Comparison of ENCODE assay signal across 8 mouse cellular contexts in genomic region chr19:6047154-6047898, GRCm38 (mm10). TPM values are rescaled to one million over a fixed set of nuclear protein-coding genes. Genes with fewer than 3 reads are reported as not detected.
DNase-seq lines count a peak whose midpoint lies in the region; ATAC-seq and TF ChIP-seq lines count a peak whose summit lies in the region.

No protein-coding gene starts in this region.

- H3K9ac ChIP-seq in lung, postnatal 0 days (replicated peaks; ENCODE audit: low read depth): peak overlapping the region; percentile 87
- peak overlapping the region; percentile 85 for H3K9ac ChIP-seq in hindbrain, embryonic 14.5 days
- H3K9ac ChIP-seq in midbrain, embryonic 15.5 days: peak overlapping the region; percentile 79

- WGBS in lung, postnatal 0 days: 1% methylated on average over 38 of the region's 44 CpGs
- WGBS in hindbrain, embryonic 14.5 days: 2% methylated on average over 44 of the region's 44 CpGs
- WGBS in midbrain, embryonic 15.5 days: 2% methylated on average over 37 of the region's 44 CpGs

- DNase-seq in adrenal gland, postnatal 36 days: peak; percentile 14 to 38
- DNase-seq in adrenal gland, adult 8-10 months: no peak
- DNase-seq in lung, postnatal 0 days (ENCODE audit: low spot score): no peak
- DNase-seq in lung, postnatal 10 days: no peak
- no peak for DNase-seq in hindbrain, embryonic 14.5 days (ENCODE audit: low spot score)
- no peak for DNase-seq in Muller cell, postnatal 12 days (ENCODE audit: inconsistent ontology term)

- no peak for TF ChIP-seq EP300 in lung, postnatal 0 days (IDR thresholded peaks at IDR 0.05)

- peaks cover 29% of the 10 kb centered on the region for H3K36me3 ChIP-seq in lung, postnatal 0 days (ENCODE audit: insufficient read depth, low read length)
- peaks cover 45% of the 10 kb centered on the region for H3K36me3 ChIP-seq in hindbrain, embryonic 14.5 days (replicated peaks; ENCODE audit: control insufficient read depth, insufficient read depth)
- H3K36me3 ChIP-seq in midbrain, embryonic 15.5 days (replicated peaks): peaks cover 41% of the 10 kb centered on the region

- ATAC-seq in lung, postnatal 0 days: peak; percentile 15
- ATAC-seq in hindbrain, embryonic 14.5 days (ENCODE audit: low FRiP score): peak; percentile 6
- ATAC-seq in midbrain, embryonic 15.5 days (replicated peaks): peak; percentile 12; the same call in 1 of the 2 replicates
- no peak for ATAC-seq in frontal cortex, adult (ENCODE audit: low TSS enrichment)

- H3K27me3 ChIP-seq in lung, postnatal 0 days (replicated peaks; ENCODE audit: insufficient read depth, low read length): no peaks in the 10 kb centered on the region
- H3K27me3 ChIP-seq in hindbrain, embryonic 14.5 days (ENCODE audit: control insufficient read depth, insufficient read depth, low read length): no peaks in the 10 kb centered on the region
- no peaks in the 10 kb centered on the region for H3K27me3 ChIP-seq in midbrain, embryonic 15.5 days (replicated peaks)

- peak; percentile 34; the same call in 1 of the 2 replicates for TF ChIP-seq CTCF in lung, postnatal 0 days (IDR thresholded peaks at IDR 0.05)

- peak overlapping the region; percentile 98 for H3K27ac ChIP-seq in lung, postnatal 0 days (ENCODE audit: low read length)
- H3K27ac ChIP-seq in hindbrain, embryonic 14.5 days: peak overlapping the region; percentile 99
- peak overlapping the region; percentile 99 for H3K27ac ChIP-seq in midbrain, embryonic 15.5 days

- peak overlapping the region; percentile 92 for H3K4me2 ChIP-seq in lung, postnatal 0 days (replicated peaks; ENCODE audit: low read depth, low read length)
- peak overlapping the region; percentile 98 for H3K4me2 ChIP-seq in hindbrain, embryonic 14.5 days (replicated peaks)
- peak overlapping the region; percentile 84 for H3K4me2 ChIP-seq in midbrain, embryonic 15.5 days

- H3K4me3 ChIP-seq in lung, postnatal 0 days (ENCODE audit: low read depth, low read length): peak overlapping the region; percentile 93
- H3K4me3 ChIP-seq in hindbrain, embryonic 14.5 days (replicated peaks; ENCODE audit: low read length): peak overlapping the region; percentile 98
- H3K4me3 ChIP-seq in midbrain, embryonic 15.5 days: peak overlapping the region; percentile 94

- H3K4me1 ChIP-seq in lung, postnatal 0 days (ENCODE audit: insufficient read depth, low read depth, low read length): peaks cover 6% of the 10 kb centered on the region; the same call in 1 of the 2 replicates
- H3K4me1 ChIP-seq in hindbrain, embryonic 14.5 days (replicated peaks; ENCODE audit: control insufficient read depth, insufficient read depth, low read length): peaks cover 21% of the 10 kb centered on the region
- H3K4me1 ChIP-seq in midbrain, embryonic 15.5 days: peaks cover 31% of the 10 kb centered on the region

- H3K9me3 ChIP-seq in lung, postnatal 0 days (ENCODE audit: low read length): no peaks in the 10 kb centered on the region
- H3K9me3 ChIP-seq in hindbrain, embryonic 14.5 days (ENCODE audit: control insufficient read depth, low read length): no peaks in the 10 kb centered on the region
- no peaks in the 10 kb centered on the region for H3K9me3 ChIP-seq in midbrain, embryonic 15.5 days

RNA-seq across cellular contexts. Expression of gene Syvn1, which starts 0.9 kb away (rescaled TPM):
- total RNA-seq in adrenal gland, postnatal 36 days (2021): 10 to 100 TPM; 57.5 to 61.2 TPM
- total RNA-seq in adrenal gland, adult 8-10 months (2022): 10 to 100 TPM; 59.6 to 78.9 (median 62.2) TPM
- 16.3 and 18.7 TPM in 2 replicates for polyA plus RNA-seq in lung, postnatal 0 days (2015; fragmentation: Nextera tagmentation; extraction: Ambion mirVana)
- polyA plus RNA-seq in hindbrain, embryonic 14.5 days (2014; fragmentation: Nextera tagmentation; extraction: Ambion mirVana): 28.7 and 32.9 TPM in 2 replicates
- 36.8 and 39.3 TPM in 2 replicates for polyA plus RNA-seq in midbrain, embryonic 15.5 days (2015; fragmentation: Nextera tagmentation; extraction: Ambion mirVana)

RNA-seq across cellular contexts. Expression of gene Mrpl49, which starts 10.3 kb away (rescaled TPM):
- 10 to 100 TPM; 58.2 to 58.6 TPM for total RNA-seq in adrenal gland, postnatal 36 days (2021)
- 10 to 100 TPM; 52.0 to 61.8 (median 59.6) TPM for total RNA-seq in adrenal gland, adult 8-10 months (2022)
- 36.7 and 37.6 TPM in 2 replicates for polyA plus RNA-seq in lung, postnatal 0 days (2015; fragmentation: Nextera tagmentation; extraction: Ambion mirVana)
- 64.2 and 64.5 TPM in 2 replicates for polyA plus RNA-seq in hindbrain, embryonic 14.5 days (2014; fragmentation: Nextera tagmentation; extraction: Ambion mirVana)
- polyA plus RNA-seq in midbrain, embryonic 15.5 days (2015; fragmentation: Nextera tagmentation; extraction: Ambion mirVana): 62.5 and 65.1 TPM in 2 replicates

RNA-seq across cellular contexts. Expression of gene Fau, which starts 10.3 kb away (rescaled TPM):
- total RNA-seq in adrenal gland, postnatal 36 days (2021): 1,000 to 10,000 TPM; 1,081 to 1,082 TPM
- 1,000 to 10,000 TPM; 1,027 to 1,106 (median 1,086) TPM for total RNA-seq in adrenal gland, adult 8-10 months (2022)
- 784 and 827 TPM in 2 replicates for polyA plus RNA-seq in lung, postnatal 0 days (2015; fragmentation: Nextera tagmentation; extraction: Ambion mirVana)
- 537 and 672 TPM in 2 replicates for polyA plus RNA-seq in hindbrain, embryonic 14.5 days (2014; fragmentation: Nextera tagmentation; extraction: Ambion mirVana)
- polyA plus RNA-seq in midbrain, embryonic 15.5 days (2015; fragmentation: Nextera tagmentation; extraction: Ambion mirVana): 459 and 483 TPM in 2 replicates

RNA-seq across cellular contexts. Expression of gene Znhit2, which starts 13.7 kb away (rescaled TPM):
- 10 to 100 TPM; 29.7 to 34.8 TPM for total RNA-seq in adrenal gland, postnatal 36 days (2021)
- total RNA-seq in adrenal gland, adult 8-10 months (2022): 10 to 100 TPM; 31.6 to 43.1 (median 34.6) TPM
- polyA plus RNA-seq in lung, postnatal 0 days (2015; fragmentation: Nextera tagmentation; extraction: Ambion mirVana): 31.2 and 33.9 TPM in 2 replicates
- 35.3 and 36.3 TPM in 2 replicates for polyA plus RNA-seq in hindbrain, embryonic 14.5 days (2014; fragmentation: Nextera tagmentation; extraction: Ambion mirVana)
- 30.8 and 34.7 TPM in 2 replicates for polyA plus RNA-seq in midbrain, embryonic 15.5 days (2015; fragmentation: Nextera tagmentation; extraction: Ambion mirVana)

RNA-seq across cellular contexts. Expression of gene Tm7sf2, which starts 20.8 kb away (rescaled TPM):
- 10 to 100 TPM; 22.9 to 42.0 TPM for total RNA-seq in adrenal gland, postnatal 36 days (2021)
- 10 to 100 TPM; 24.9 to 36.1 (median 27.2) TPM for total RNA-seq in adrenal gland, adult 8-10 months (2022)
- polyA plus RNA-seq in lung, postnatal 0 days (2015; fragmentation: Nextera tagmentation; extraction: Ambion mirVana): 8.1 and 9.5 TPM in 2 replicates
- 58.9 and 59.8 TPM in 2 replicates for polyA plus RNA-seq in hindbrain, embryonic 14.5 days (2014; fragmentation: Nextera tagmentation; extraction: Ambion mirVana)
- 51.3 and 53.8 TPM in 2 replicates for polyA plus RNA-seq in midbrain, embryonic 15.5 days (2015; fragmentation: Nextera tagmentation; extraction: Ambion mirVana)

Comparison
In these comparisons a context has a peak if more than half of its experiments do, and no peak if none do; other contexts are left out.
1. DNase-seq: peak in adrenal gland, postnatal 36 days (2 of 2); none in adrenal gland, adult 8-10 months (single experiment), lung, postnatal 0 days (single experiment), lung, postnatal 10 days (single experiment), hindbrain, embryonic 14.5 days (single experiment) and Muller cell, postnatal 12 days (single experiment).
2. Peak in every context shown above with its lines, with median percentiles within 50 percentile points of each other: H3K27ac ChIP-seq, H3K4me2 ChIP-seq, H3K4me3 ChIP-seq and H3K9ac ChIP-seq.